Mouse (Mus musculus): Measurements from ENCODE around the gene Anapc15.

DNA sequence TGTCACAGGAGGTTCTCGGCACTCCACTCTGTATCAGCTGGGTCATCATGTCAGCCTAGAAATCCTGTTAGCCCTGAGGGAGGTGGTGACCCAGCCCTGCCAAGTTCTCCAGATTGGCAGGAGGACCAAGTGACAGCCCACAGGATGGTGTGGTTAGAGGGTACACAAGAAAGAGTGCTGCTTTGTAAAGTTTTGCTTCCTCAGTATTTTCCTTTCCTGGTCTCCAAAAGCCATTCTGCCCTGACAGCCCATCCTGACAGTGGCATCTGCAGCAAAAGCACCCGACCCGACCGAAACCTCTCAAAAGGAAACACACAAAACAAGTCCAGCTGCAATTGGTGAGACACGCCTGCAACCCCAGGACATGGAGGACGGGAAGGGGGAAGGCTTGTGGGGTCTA, 19.3 kb upstream of the Anapc15 start:
- TF ChIP-seq EP300 (optimal IDR thresholded peaks at IDR 0.05) = no peak
- TF ChIP-seq CTCF (IDR thresholded peaks at IDR 0.05; ENCODE audit: low read depth) = no peak

All from stomach, postnatal 0 days (tissue).